Mouse (Mus musculus): ENCODE results near the gene Srrm1.

- TF ChIP-seq POLR2A (IDR thresholded peaks at IDR 0.05; ENCODE audit: low read depth, low read length), result no peak
- TF ChIP-seq CTCF (IDR thresholded peaks at IDR 0.05; ENCODE audit: borderline replicate concordance, insufficient read depth, low read length), result no peak
Measured at GRCm38 (mm10) chr4:135326469-135326868, 26.7 kb downstream of the Srrm1 start.
